Mouse (Mus musculus) testis, postnatal 10 days (tissue): ENCODE results near the gene Morc3.

Experiments
- DNase-seq: peaks from one replicate; pipeline ENCODE4 v3.0.0; 2021; ENCODE audit warnings: low spot score

Gene Morc3

GRCm38 (mm10) chr16:93923788-93924187 lies 91.9 kb downstream of the Morc3 start:
- DNase-seq: no peak
